Mouse (Mus musculus) heart, postnatal 0 days (tissue): ENCODE measurements around the gene Avil. TPM values are rescaled to one million over a fixed set of nuclear protein-coding genes. Genes with fewer than 3 reads are reported as not detected.

Experiments used
- ATAC-seq: fragments of 200-750 bp; cut with Nextera tagmentation; 2 replicates; pipeline ENCODE4 v1.8.0; 2017; ENCODE audit warnings: low read depth, moderate number of reproducible peaks, moderate library complexity; ENCODE audit not compliant: insufficient read depth
- DNase-seq: peaks from one replicate; pipeline ENCODE4 v3.0.0-alpha.2; 2016; ENCODE audit warnings: low spot score
- H3K27ac ChIP-seq: fragments of 300-500 bp; sonication (generic); 2 replicates; pipeline ENCODE4 v1.5.1; 2014; ENCODE audit warnings: low read depth, mild to moderate bottlenecking
- H3K27me3 ChIP-seq: fragments of 300-500 bp; sonication (generic); 2 replicates; pipeline ENCODE4 v1.6.1; 2014; ENCODE audit warnings: low read length, mixed read lengths; ENCODE audit not compliant: control insufficient read depth, insufficient read depth
- H3K36me3 ChIP-seq: fragments of 300-500 bp; sonication (generic); replicated peaks from 2 replicates; pipeline ENCODE4 v1.6.1; 2014; ENCODE audit warnings: low read length, mixed read lengths; ENCODE audit not compliant: control insufficient read depth, insufficient read depth
- H3K4me1 ChIP-seq: fragments of 300-500 bp; sonication (generic); 2 replicates; pipeline ENCODE4 v1.6.1; 2014; ENCODE audit warnings: antibody characterized with exemption; ENCODE audit not compliant: control insufficient read depth, insufficient read depth
- H3K4me2 ChIP-seq: fragments of 300-500 bp; sonication (generic); 2 replicates; pipeline ENCODE4 v1.6.1; 2014; ENCODE audit warnings: low read depth, mild to moderate bottlenecking, low read length, moderate library complexity
- H3K4me3 ChIP-seq: fragments of 300-500 bp; sonication (generic); 2 replicates; pipeline ENCODE4 v1.5.1; 2014; ENCODE audit warnings: low read depth, low read length
- H3K9ac ChIP-seq: fragments of 300-500 bp; sonication (generic); replicated peaks from 2 replicates; pipeline ENCODE4 v1.6.1; 2014; ENCODE audit warnings: low read depth, low read length, mixed read lengths
- H3K9me3 ChIP-seq: fragments of 300-500 bp; sonication (generic); replicated peaks from 2 replicates; pipeline ENCODE4 v1.6.1; 2016; ENCODE audit warnings: low read length; ENCODE audit not compliant: control insufficient read depth
- CTCF ChIP-seq: IDR thresholded peaks from 2 replicates; pipeline ENCODE4 v1.5.1; 2016; ENCODE audit warnings: antibody characterized with exemption, control low read depth, low read depth
- EP300 ChIP-seq: IDR thresholded peaks from 2 replicates; pipeline ENCODE4 v1.6.1; 2016; ENCODE audit warnings: antibody characterized with exemption, low read depth
- WGBS: fragments of 180-500 bp; shearing (Covaris S2); extraction: QIAGEN DNeasy Blood & Tissue Kit; methylation state at CpG from one replicate; pipeline ENCODE4 v1.1.7; 2014; 5-methylcytosine and 5-hydroxymethylcytosine counted together
- polyA plus RNA-seq: library from polyadenylated mRNA; unstranded; fragments of >200 nt; fragmentation: Nextera tagmentation; extraction: Ambion mirVana; gene quantifications from 2 replicates; pipeline ENCODE4 v1.2.1, GENCODE M21; 2015
- total RNA-seq: library from RNA; depleted of rRNA; stranded (reverse); fragments of >200 nt; gene quantifications from 2 replicates; pipeline ENCODE4 v1.2.3, GENCODE M21; 2014; ENCODE audit warnings: low replicate concordance

The Avil gene
- total and polyA plus RNA-seq, 2 experiments from 2014 or later, result 0.04 to 0.07 TPM

DNA sequence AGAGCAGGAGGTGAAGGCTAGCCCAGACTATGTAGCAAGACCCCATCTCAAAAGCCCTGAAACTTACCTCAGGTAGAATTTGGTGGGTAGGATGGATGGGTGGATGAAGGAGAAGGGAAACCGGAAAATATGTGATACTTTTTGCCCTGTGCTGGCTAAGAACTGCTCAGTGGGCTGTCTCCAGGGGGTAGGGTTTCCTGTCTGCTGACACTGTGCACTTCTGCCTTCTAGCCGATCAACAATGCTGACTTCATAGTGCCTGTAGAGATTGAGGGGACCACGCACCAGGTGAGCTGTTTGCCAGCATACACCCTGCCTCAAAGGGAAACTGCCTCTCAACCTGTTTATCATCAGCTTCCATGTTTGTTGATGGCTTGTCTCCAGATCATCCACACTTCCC, 6.9 kb upstream of the Avil start:
- H3K27ac ChIP-seq, result no peak overlapping the region
- H3K4me1 ChIP-seq, result peaks cover 15% of the 10 kb centered on the region
- no peaks in the 10 kb centered on the region for H3K9me3 ChIP-seq
- H3K4me2 ChIP-seq, result no peak overlapping the region
- no peak overlapping the region for H3K4me3 ChIP-seq
- 68% methylated on average over 3 of the region's 3 CpGs for WGBS
- ATAC-seq (no peak), DNase-seq (no peak)
- no peaks in the 10 kb centered on the region for H3K27me3 ChIP-seq
- H3K9ac ChIP-seq, result no peak overlapping the region
- TF ChIP-seq EP300 (no peak), CTCF (no peak)
- peaks cover 66% of the 10 kb centered on the region for H3K36me3 ChIP-seq

- H3K4me1 ChIP-seq, result no peaks in the 10 kb centered on the region
- H3K27ac ChIP-seq, result no peak overlapping the region
- H3K4me2 ChIP-seq, result no peak overlapping the region
- H3K36me3 ChIP-seq, result peaks cover 65% of the 10 kb centered on the region
- no peaks in the 10 kb centered on the region for H3K27me3 ChIP-seq
- no peak overlapping the region for H3K4me3 ChIP-seq
- H3K9ac ChIP-seq, result no peak overlapping the region
- no peak for DNase-seq
- H3K9me3 ChIP-seq, result no peaks in the 10 kb centered on the region
- no peak for ATAC-seq
- no peak for TF ChIP-seq EP300
- no peak for TF ChIP-seq CTCF
- WGBS, result 56% methylated on average over 13 of the region's 13 CpGs
These were observed 3.0 kb upstream of the Avil start for GRCm38 (mm10) chr10:126997340-126998113.

DNA sequence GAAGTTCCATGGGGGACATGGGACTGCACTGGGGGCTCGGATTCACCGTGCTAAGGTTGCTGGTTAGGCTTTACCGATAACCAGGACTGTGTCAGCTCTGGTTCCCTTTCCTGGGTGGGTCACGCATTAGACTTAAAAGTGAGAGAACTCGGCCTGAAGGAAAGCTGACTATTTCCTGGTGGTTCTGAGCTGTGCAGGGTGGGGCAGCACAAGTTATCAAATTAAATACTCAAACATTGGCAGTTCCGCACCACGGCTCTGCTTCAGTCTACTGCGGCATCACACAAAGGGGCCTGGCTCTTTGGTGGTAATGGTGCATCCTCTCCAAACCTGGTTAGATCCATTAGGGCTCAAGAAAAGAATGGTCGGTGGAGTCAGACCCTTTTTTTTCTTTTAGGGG, 788 bp downstream of the Avil start:
- Histone ChIP-seq H3K9ac (no peak overlapping the region), H3K27ac (no peak overlapping the region), H3K4me3 (no peak overlapping the region), H3K36me3 (peaks cover 28% of the 10 kb centered on the region), H3K4me1 (no peaks in the 10 kb centered on the region), H3K9me3 (no peaks in the 10 kb centered on the region), H3K4me2 (no peak overlapping the region), H3K27me3 (no peaks in the 10 kb centered on the region)
- DNase-seq (no peak), ATAC-seq (no peak)
- 75% methylated on average over 9 of the region's 9 CpGs for WGBS
- TF ChIP-seq CTCF, result no peak
- no peak for TF ChIP-seq EP300

DNA sequence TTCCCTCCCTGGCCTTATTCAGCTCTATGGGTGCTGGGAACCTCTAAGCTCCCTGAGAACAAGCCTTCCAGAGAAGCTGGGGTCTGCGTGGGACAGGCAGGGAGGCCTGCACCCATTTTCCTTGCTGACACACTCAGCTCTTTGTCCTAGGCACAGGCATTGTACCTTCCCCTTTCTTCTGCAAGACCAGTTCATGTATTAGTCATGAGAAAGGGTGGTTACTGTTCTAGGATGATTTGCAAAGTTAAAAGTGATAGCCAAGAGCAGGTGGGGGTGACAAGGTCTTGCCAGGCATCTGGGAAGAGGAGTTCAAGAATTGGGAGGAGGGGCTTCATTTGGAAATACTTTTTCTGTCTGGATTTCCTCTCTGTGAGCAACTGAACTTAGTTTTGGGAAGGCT, 1.5 kb downstream of the Avil start:
- ATAC-seq, result no peak
- Histone ChIP-seq H3K4me2 (no peak overlapping the region), H3K9me3 (no peaks in the 10 kb centered on the region), H3K4me1 (no peaks in the 10 kb centered on the region), H3K36me3 (peaks cover 28% of the 10 kb centered on the region), H3K27me3 (no peaks in the 10 kb centered on the region), H3K4me3 (no peak overlapping the region), H3K27ac (no peak overlapping the region), H3K9ac (no peak overlapping the region)
- no peak for DNase-seq
- WGBS, result 96% methylated on average over 1 of the region's 1 CpGs
- TF ChIP-seq EP300, result no peak

DNA sequence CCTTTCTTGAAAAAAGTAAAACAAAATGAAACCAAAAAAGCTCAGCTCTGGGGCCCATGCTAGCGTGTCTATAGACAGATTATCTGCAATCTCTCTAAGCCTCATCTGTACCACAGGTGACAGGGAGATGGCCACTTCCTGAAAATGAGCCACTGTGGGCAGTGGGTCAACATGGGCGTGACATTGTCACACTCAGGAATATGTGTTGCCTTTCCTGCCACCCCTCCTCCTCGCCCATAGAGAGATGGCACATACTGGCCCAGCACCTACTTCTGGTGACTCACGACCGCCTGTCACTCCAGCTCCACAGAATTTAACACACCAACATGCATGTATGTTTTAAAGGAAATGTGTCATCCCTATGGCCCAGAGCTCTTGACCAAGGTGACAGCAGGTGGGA, 2.3 kb downstream of the Avil start:
- ATAC-seq (no peak), DNase-seq (no peak)
- TF ChIP-seq CTCF, result no peak
- TF ChIP-seq EP300, result no peak
- H3K9ac ChIP-seq, result no peak overlapping the region
- no peak overlapping the region for H3K4me3 ChIP-seq
- H3K27ac ChIP-seq, result no peak overlapping the region
- H3K4me2 ChIP-seq, result no peak overlapping the region
- H3K27me3 ChIP-seq, result no peaks in the 10 kb centered on the region
- 86% methylated on average over 5 of the region's 5 CpGs for WGBS
- H3K4me1 ChIP-seq, result no peaks in the 10 kb centered on the region
- H3K36me3 ChIP-seq, result peaks cover 21% of the 10 kb centered on the region
- H3K9me3 ChIP-seq, result no peaks in the 10 kb centered on the region

GRCm38 (mm10) chr10:127003334-127003733, 2.8 kb downstream of the Avil start:
- DNase-seq (no peak), ATAC-seq (no peak)
- Histone ChIP-seq H3K4me3 (no peak overlapping the region), H3K9me3 (no peaks in the 10 kb centered on the region), H3K27ac (no peak overlapping the region), H3K4me1 (no peaks in the 10 kb centered on the region), H3K4me2 (no peak overlapping the region), H3K27me3 (no peaks in the 10 kb centered on the region), H3K9ac (no peak overlapping the region), H3K36me3 (peaks cover 15% of the 10 kb centered on the region)
- TF ChIP-seq CTCF (no peak), EP300 (no peak)
- 85% methylated on average over 8 of the region's 8 CpGs for WGBS
